Mouse (Mus musculus) hindbrain, embryonic 11.5 days (tissue): ENCODE measurements at regions not wholly inside any gene's neighbourhood (a gene's known extent, or its start where the extent isn't known, plus 50 kb on each side); places are given as distances from the start of the nearest gene placed in this dataset.

Experiments used
- ATAC-seq: fragments of 200-750 bp; cut with Nextera tagmentation; 2 replicates; pipeline ENCODE4 v1.8.0; 2017; ENCODE audit warnings: mild to moderate bottlenecking, moderate TSS enrichment, moderate library complexity; ENCODE audit not compliant: low FRiP score
- DNase-seq: peaks from one replicate; pipeline ENCODE4 v3.0.0-alpha.2; 2015; ENCODE audit warnings: low spot score
- H3K27ac ChIP-seq: fragments of 300-500 bp; sonication (generic); 2 replicates; pipeline ENCODE4 v1.5.1; 2014; ENCODE audit warnings: mild to moderate bottlenecking, low read depth, low read length
- H3K27me3 ChIP-seq: fragments of 300-500 bp; sonication (generic); 2 replicates; pipeline ENCODE4 v1.6.1; 2014; ENCODE audit warnings: mild to moderate bottlenecking, low read length, moderate library complexity, mixed read lengths; ENCODE audit not compliant: control insufficient read depth, insufficient read depth
- H3K36me3 ChIP-seq: fragments of 300-500 bp; sonication (generic); 2 replicates; pipeline ENCODE4 v1.6.1; 2014; ENCODE audit warnings: mild to moderate bottlenecking, low read length, moderate library complexity, mixed read lengths; ENCODE audit not compliant: control insufficient read depth, insufficient read depth
- H3K4me1 ChIP-seq: fragments of 300-500 bp; sonication (generic); replicated peaks from 2 replicates; pipeline ENCODE4 v1.6.1; 2014; ENCODE audit warnings: low read length, mixed read lengths; ENCODE audit not compliant: control insufficient read depth, insufficient read depth
- H3K4me2 ChIP-seq: fragments of 300-500 bp; sonication (generic); replicated peaks from 2 replicates; pipeline ENCODE4 v1.6.1; 2014; ENCODE audit warnings: mild to moderate bottlenecking, low read depth, low read length
- H3K4me3 ChIP-seq: fragments of 300-500 bp; sonication (generic); 2 replicates; pipeline ENCODE4 v1.5.1; 2014; ENCODE audit warnings: low read depth, low read length
- H3K9ac ChIP-seq: fragments of 300-500 bp; sonication (generic); 2 replicates; pipeline ENCODE4 v1.6.1; 2014; ENCODE audit warnings: low read depth, low read length
- H3K9me3 ChIP-seq: fragments of 300-500 bp; sonication (generic); 2 replicates; pipeline ENCODE4 v1.6.1; 2016; ENCODE audit warnings: low read length; ENCODE audit not compliant: control insufficient read depth
- WGBS: fragments of 180-500 bp; shearing (Covaris S2); extraction: QIAGEN DNeasy Blood & Tissue Kit; methylation state at CpG from one replicate; pipeline ENCODE4 v1.1.7; 2014; 5-methylcytosine and 5-hydroxymethylcytosine counted together

DNA sequence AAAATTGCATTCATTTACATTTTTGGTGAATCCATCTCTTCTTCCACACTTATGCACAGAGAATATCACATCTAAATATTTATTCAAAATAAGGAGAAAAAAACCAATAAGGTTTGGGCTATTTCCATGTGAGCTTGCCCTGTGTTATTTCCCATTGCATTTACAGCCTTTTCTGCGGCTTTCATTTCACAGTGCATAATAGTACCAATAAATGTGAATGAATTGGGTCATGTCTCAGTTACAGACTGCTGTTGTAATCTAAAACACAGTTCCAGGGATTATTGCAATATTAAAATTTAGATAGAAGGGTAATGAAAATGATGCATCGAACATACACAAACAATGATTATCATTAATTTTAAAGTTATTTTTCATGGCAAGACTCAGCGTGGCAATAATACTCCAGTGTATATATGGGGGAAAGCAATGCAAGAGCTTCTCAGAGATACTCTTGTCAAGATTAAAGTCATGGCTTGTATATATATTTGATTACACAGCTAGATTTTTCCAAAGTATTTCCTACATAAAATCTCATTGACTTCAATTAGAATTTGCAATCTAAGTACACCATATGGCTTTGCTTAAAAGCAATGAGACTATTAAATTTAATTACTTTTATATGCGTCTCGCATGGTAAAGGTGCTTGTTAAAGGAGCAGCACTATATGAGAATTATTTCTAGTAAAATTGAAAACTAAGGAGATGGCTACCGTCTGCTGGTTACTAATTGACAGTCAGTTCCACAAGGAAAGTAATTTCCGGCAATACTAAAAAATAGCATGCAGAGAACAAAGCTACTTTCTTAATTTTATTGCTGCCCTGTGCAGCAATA is 782.1 kb upstream of the Cdh9 start:
- Histone ChIP-seq H3K4me1 (no peaks in the 10 kb centered on the region), H3K27me3 (no peaks in the 10 kb centered on the region), H3K36me3 (no peaks in the 10 kb centered on the region), H3K9ac (no peak overlapping the region), H3K27ac (no peak overlapping the region), H3K9me3 (no peaks in the 10 kb centered on the region), H3K4me3 (no peak overlapping the region), H3K4me2 (no peak overlapping the region)
- ATAC-seq (no peak), DNase-seq (no peak)
- WGBS: 93% methylated on average over 7 of the region's 7 CpGs

DNA sequence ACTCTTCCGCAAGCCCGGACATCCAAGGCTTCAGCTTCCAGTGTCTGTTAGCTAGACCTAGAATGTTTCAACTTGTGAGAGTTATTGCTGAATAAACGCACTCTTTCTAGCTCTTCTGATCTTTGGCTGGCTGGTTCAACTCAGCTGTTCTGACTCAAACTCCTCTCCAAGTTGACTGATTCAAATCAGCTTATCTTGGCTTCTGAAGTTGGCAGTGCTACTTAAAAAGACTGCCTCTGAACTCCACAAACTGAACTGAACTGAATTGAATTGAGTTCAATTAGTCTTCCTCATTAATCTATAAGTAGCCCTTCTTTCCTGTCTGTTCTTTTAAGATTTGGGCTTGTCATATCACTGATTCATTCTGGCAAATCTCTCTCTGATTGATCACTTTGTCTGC is 769.1 kb upstream of the Cdh9 start:
- DNase-seq (no peak), ATAC-seq (no peak)
- 90% methylated on average over 3 of the region's 3 CpGs for WGBS
- H3K4me2 ChIP-seq: no peak overlapping the region
- H3K27ac ChIP-seq: no peak overlapping the region
- no peak overlapping the region for H3K9ac ChIP-seq
- H3K9me3 ChIP-seq: no peaks in the 10 kb centered on the region
- no peaks in the 10 kb centered on the region for H3K36me3 ChIP-seq
- H3K4me1 ChIP-seq: no peaks in the 10 kb centered on the region
- H3K4me3 ChIP-seq: no peak overlapping the region
- H3K27me3 ChIP-seq: no peaks in the 10 kb centered on the region

DNA sequence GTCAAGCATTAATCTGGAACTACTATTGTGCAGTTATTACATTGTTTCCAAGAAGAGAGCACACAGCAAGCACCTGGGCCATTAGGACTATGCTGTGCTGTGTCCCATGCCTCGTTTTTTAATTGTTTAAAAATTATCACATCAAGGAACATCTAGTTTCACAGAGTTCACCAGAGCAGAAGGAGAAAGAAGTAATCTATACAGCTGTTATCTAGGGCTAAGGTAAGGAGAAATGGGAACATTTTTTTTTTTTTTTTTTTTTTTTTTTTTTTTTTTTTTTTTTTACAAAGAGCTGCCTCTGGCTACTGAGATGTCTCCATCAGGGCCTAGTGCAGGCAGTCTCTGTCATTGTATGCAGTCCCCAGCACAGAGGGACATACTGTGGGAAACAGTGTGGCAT is 760.0 kb upstream of the Cdh9 start:
- Histone ChIP-seq H3K4me2 (no peak overlapping the region), H3K27ac (no peak overlapping the region), H3K4me3 (no peak overlapping the region), H3K9ac (no peak overlapping the region), H3K9me3 (no peaks in the 10 kb centered on the region), H3K36me3 (no peaks in the 10 kb centered on the region), H3K4me1 (no peaks in the 10 kb centered on the region), H3K27me3 (no peaks in the 10 kb centered on the region)
- no peak for DNase-seq
- 67% methylated on average over 1 of the region's 1 CpGs for WGBS
- ATAC-seq: no peak

DNA sequence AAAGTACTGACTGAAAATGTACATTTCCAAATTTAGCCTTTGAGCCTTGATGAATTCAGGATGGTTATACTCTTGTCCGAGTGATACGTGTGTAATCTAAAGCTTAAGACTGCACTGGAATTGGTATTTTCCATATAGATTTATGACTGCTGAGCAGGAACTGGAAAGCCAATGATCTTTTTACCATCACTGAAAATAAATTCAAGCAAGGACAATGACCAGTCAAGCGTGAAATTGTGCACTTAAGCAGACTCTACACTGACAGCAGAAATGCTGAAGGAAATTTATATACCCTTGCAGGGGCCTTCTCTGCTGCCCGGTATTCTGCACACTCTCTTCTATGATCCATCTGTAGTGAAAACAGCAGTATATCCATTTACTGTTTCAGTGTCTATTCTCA is 751.8 kb upstream of the Cdh9 start:
- peak; percentile 87 for ATAC-seq
- H3K9ac ChIP-seq: no peak overlapping the region
- H3K4me3 ChIP-seq: no peak overlapping the region
- H3K4me2 ChIP-seq: no peak overlapping the region
- no peak overlapping the region for H3K27ac ChIP-seq
- no peaks in the 10 kb centered on the region for H3K36me3 ChIP-seq
- H3K4me1 ChIP-seq: no peaks in the 10 kb centered on the region
- DNase-seq: peak; percentile 41
- no peaks in the 10 kb centered on the region for H3K27me3 ChIP-seq
- WGBS: 71% methylated on average over 4 of the region's 4 CpGs
- H3K9me3 ChIP-seq: no peaks in the 10 kb centered on the region
